Mouse (Mus musculus): ENCODE measurements around the gene Hsd17b1.
"Not testable (repeated sequence)": the region's sequence is repeated elsewhere in the genome, so short reads cannot be mapped to it uniquely, and the experiment has no call there.

Hsd17b1 gene

GRCm38 (mm10) chr11:101086323-101086674 is 8.1 kb downstream of the Hsd17b1 start:
- DNase-seq = peak in 1 of 2 experiments; percentile 25

DNA sequence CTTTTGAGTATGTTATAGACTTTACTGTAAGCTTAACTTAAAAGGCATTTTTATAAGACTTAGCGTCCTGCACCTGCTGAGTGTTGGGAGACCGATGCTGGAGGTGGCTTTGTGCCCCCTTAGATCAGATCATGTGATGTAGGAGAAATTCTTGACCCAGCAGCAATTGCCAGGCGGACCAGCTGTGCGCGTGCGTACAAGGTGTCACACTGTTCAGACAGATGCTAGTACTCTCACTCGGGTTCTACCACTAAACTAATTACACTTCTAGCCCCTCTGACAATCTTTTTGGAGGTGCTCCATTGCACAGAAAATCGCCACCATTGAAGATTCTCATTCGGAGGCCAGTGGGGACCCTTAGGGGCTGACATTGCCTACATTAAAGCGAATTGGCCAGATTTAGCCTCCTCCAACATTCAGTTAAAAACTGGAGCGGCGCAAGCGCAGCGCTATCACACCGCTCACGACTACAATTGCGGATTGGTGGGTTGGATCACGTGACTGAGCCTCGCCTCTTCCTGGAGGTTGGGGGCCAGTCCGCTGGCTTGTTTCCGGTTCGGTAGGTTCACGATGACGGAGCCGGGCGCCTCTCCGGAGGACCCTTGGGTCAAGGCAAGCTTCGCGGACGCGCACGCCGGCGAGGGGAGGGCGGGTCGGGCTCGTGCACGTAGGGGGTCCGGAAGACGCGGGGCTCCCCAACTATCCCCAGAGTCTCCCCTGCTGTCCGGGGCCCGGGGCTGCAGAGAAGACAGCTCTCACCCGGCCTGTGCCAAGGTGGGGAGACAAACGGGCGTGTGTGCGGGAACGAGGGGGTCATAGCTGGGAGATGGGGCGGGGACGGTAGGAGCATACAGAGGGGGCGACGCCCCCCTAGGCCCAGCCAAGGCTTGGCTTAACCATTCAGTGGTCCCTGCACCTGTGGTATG is 8.8 kb downstream of the Hsd17b1 start, which contains the start of gene Mlx:
TSS of gene Mlx (plus strand) at position 522 of the 926 bp plus-strand sequence.
- peak; percentile 95 to 97 for DNase-seq

DNA sequence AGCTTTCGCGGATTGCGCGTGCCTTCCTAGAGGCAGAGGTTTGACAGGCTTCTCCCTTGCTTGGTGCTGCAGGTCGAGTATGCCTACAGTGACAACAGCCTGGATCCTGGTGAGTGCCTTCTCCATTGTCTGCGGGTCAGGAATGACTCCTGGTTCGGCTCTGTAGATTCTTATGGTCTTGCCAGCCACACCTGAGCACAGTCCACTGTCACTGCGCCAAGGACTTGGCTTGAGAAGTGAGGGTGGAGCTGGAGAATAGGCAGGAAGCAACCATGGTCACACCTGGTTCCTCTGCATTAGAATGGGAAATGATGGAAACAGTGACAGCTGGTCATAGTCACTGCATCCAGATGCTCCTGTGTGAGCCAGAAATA is 9.5 kb downstream of the Hsd17b1 start:
- peak; percentile 50 to 78 for DNase-seq

DNA sequence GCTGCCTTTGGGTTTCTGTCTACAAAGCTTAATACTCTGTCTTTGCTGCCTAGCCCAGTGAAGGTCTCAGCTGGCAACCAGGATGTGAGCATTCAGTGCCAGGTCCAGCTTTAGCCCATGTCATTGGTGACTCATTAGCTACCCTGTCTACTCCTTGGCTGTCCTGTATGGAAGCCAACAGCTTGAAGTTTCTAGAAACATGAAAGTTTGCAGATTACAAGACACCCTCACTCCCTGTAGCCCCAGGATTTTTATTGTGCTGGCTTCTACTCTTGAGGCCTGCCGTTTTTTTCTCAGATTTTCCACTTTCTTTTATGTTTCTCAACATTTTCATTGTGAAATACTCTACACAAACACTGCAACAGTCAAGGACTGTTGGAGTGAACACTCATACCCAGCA is 11.7 kb downstream of the Hsd17b1 start:
- no peak for DNase-seq

GRCm38 (mm10) chr11:101094930-101095313 is 16.7 kb downstream of the Hsd17b1 start:
- DNase-seq = no peak

DNA sequence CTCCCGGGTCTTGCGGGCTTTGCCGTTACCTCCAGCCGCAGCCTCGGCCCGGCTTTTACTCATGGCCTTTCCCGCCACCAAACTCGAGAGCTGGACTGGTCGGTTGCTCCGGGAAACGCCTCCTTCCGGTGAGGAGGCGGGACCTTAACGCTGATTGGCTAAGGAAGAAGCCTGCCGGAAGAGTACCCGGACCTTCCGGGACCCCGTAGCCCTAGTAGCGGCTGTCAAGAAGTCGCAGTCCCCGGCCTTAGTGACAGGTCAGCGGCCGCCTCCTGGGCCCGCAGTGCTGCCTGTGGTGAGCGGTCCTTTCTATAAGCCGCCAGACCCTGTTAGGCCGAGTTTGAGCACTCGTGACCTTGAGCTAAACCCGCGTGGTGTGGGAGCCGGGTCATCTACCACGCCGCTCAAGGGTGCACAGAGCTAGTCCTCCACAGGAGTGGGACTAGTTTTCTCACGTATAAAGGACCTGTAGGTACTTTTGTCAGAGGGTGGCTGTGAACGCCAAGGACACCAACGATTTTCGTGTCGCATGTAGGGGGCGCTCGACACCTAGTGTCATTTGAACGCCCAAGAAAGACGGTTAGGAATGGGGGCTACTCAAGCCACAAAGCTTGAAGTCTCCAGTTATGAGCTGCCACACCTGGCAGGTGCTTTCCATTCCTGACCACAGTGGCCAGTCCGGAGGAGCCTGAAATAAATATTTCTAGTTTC is 17.3 kb downstream of the Hsd17b1 start, which contains the start of gene Psmc3ip:
TSS of gene Psmc3ip (minus strand) at position 123 of the 711 bp plus-strand sequence.
- peak; percentile 97 to 98 for DNase-seq

DNA sequence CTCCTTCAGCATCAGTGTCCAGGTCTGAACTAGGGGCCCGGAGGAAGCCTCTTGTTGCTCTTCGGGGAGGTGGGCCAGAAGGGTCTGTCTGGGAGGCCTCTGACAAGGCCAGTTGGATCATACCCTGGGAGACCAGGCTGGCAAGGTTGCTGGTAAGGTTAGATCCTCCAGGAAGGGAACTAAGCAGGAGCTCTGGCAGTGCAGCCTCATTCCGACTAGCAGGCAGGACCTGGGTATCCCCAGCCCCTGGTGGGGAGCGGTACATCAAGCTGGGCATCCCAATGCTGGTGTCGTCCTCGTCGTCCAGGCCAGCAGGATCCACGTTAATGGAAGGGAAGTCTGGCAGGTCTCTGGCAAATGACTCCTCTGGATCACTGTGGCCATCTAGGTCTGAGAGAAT is 20.0 kb downstream of the Hsd17b1 start:
- DNase-seq = no peak

DNA sequence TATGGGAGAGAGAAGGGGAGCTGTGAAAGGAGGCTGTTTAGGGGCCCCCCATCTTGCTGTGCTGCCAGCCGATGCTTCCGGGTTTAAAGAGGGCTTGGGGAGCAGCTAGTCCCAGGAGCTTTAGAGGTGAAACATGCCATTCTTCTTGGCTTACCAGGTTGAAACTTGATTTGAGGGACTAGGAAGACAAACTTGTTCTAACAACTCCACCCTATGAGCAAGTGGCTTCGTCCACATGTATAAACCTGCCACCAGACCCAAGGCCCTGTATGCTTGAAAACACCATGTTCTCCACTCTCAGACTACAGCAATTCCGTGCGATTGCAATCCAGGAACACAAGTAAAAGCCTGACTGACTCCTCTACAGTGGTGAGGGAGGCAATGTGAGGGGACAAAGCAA is 24.8 kb downstream of the Hsd17b1 start:
- DNase-seq = no peak

DNA sequence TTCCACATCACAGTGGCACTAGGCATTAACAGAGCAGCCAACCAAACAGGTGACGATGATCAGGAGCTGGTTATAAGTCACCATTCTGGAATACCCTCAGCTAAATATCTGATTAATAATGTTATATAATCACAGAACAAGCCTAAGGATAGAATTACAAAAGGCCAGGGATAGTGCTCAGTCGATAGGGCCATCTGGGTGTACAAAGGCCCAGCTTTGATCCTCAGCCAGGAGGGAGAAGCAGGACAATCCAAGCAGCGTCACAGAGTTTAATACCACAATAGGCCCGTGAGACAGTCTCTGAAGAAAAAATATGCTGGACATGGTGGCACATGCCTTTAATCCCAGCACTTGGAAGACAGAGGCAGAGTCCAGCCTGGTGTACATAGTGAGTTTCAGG is 31.1 kb downstream of the Hsd17b1 start:
- DNase-seq = no peak

- no peak for DNase-seq
These were observed 32.5 kb downstream of the Hsd17b1 start for GRCm38 (mm10) chr11:101110708-101111107.

DNA sequence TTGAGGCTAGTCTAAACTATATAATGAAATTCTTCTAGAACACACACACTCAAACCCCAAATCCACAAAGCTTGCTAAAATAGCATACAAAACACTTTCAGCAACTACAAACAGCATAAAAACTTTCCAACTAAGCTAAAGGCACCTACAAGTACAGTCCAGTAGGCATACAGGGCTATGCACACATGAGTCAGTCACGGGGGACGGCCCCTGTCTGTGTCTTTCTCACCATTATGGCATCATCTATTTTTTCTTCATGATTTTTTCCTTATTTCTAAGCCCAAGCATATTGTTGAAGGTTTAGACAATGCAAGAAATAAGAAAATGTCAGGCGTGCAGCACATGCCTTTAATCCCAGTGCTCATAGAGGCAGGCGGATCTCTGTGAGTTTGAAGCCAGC is 33.0 kb downstream of the Hsd17b1 start:
- DNase-seq = no peak

DNA sequence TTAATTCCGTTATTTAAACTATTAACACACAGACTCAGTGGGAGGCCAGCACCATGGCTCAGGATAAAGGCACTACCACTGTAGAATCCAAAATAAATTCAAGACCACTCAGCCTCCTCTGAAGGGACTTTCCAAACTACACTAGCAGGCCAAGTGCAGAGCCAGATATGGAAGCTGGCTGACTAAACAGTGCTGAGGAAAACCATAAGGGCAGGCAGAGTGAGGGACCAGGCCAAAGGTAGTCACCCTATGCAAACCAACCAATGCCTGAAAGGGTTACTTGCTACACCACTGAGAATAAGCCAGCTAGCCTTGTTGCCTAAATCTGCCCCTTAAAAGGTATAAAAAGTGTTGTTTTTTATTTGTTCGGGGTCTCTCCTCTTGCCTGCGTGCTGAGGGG is 34.0 kb downstream of the Hsd17b1 start:
- no peak for DNase-seq

DNA sequence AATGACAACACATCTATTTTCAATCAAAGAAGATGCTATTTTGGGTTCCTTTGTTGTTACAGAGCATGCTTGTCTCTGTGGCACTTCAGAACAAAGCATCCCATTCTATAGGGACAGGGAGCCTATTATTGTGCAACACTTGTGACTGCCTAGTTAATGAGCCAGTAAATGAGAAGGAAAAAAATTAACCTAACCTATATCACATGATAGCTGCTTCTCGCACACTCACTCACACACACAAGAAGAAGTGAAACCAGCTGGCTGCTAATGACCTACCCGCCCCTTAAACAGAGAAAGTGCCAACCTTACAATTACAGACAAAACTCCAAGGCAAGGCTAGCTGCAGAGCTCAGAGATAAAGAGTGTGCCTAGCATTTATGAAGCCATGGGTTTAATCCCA is 37.4 kb downstream of the Hsd17b1 start:
- no peak for DNase-seq

- no peak for DNase-seq
These were observed 39.9 kb downstream of the Hsd17b1 start for GRCm38 (mm10) chr11:101118105-101118504.

DNA sequence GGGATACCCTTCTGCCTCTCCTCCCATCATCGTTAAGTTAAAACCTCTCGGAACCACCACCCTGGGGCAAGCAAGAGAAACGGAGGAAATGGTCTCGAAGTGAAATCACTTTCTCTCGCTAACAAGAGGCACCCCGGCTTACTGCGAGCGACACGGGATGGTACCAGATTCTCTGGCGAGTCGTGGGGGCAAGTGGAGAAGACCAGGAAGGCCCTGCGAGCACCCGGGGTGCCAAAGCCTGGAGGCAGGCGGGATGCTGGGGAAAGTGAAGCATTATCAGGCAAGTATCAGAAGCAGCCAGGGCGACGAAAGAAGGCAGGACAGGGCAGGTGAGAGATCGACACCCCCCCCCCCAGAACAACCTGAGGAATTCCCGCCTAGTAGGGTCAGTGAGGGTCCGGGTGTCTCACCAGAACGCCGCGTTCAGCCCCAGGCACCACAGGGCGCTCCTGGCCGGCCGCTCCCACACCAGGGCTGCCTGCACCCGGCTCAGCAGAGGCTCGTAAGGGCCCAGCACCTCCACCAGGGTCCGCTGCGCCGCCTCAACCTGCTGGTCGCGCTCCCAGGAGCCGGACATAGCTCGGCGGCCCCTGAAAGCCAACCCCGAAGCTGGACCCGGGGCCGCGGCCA is 41.0 kb downstream of the Hsd17b1 start:
- no peak for DNase-seq

DNA sequence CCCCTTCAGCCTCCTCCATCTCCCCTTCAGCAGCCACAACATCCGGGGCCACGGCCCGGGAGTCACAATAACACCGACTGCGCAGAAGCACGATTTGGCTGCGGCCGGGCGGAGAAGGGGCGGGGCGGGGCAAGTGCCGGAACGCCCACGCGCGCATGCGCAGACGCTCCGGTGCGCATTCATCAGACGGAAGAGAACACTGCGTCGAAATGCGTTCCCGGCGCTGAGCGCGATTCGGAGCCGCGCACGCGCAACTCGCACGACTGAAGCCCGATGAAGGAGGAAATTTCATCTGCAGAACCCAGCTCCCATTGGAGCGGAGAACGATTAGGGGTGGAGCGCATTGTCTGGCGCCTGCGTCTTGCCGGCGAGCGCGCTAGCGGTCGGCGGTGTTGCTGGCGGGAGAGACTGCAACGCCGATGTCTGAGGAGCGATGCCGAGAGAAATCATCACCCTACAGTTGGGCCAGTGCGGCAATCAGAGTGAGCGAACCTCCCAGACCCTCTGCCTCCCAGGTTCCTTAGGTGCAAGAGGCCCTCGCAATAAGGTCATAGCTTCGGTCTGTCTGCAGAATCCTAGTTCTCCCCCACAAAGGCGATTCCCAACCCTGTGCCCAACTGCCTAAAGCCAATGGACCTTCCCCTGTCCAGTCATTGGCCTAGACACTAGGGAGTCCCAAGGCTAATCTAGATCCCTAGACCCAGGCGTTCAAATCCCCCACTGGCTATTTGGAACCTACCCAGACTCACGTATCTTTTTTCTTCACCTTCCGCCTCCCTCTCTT is 41.7 kb downstream of the Hsd17b1 start, which contains the start of the genes Retreg3 and Tubg1:
TSS of gene Retreg3 (minus strand) at position 133 of the 784 bp plus-strand sequence.
TSS of gene Tubg1 (plus strand) at position 178 of the 784 bp plus-strand sequence.
- peak; percentile 98 to 99 for DNase-seq

GRCm38 (mm10) chr11:101120545-101121188 is 42.5 kb downstream of the Hsd17b1 start:
- DNase-seq = no peak

GRCm38 (mm10) chr11:101124494-101124893 is 46.3 kb downstream of the Hsd17b1 start:
- not testable (repeated sequence) for DNase-seq

GRCm38 (mm10) chr11:101125008-101125407 is 46.8 kb downstream of the Hsd17b1 start:
- not testable (repeated sequence) for DNase-seq

- peak in 1 of 2 experiments; percentile 37 for DNase-seq
These were observed 48.9 kb downstream of the Hsd17b1 start for GRCm38 (mm10) chr11:101127075-101127474.

DNA sequence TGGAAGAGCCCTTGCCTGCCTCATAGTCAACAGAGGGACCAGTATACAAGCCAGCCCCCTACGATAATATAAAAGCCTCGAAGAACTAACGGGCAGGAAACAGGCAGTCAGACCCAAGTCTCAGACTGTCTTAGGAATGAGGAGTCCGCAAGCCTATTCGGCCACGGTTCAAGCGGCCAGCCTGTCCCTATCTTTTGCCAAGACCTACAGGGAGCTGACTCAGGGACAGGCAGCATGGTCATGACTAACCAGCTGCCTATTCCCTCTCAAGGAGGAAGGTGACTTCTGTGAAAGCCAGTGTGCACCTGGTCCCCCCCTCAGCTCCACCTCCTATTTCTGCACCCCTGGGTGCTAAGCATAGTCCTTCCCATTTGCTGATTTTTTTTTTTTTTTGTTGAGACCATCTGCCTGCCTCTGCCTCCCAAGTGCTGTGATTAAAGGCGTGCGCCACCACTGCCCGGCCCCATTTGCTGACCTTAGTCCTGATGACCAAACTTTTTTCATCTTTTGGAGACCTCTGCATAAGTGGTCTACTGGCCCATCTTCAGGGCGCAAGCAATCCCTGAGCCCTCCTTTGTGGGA is 50.9 kb downstream of the Hsd17b1 start:
- no peak for DNase-seq

All from kidney, postnatal 25 days (tissue).